Mouse (Mus musculus): Measurements from ENCODE around the gene Ube2cbp. TPM values are rescaled to one million over a fixed set of nuclear protein-coding genes. Genes with fewer than 3 reads are reported as not detected.

Gene Ube2cbp
- polyA plus RNA-seq, 1 experiment from 2014 or later, result 3.2 TPM

DNA sequence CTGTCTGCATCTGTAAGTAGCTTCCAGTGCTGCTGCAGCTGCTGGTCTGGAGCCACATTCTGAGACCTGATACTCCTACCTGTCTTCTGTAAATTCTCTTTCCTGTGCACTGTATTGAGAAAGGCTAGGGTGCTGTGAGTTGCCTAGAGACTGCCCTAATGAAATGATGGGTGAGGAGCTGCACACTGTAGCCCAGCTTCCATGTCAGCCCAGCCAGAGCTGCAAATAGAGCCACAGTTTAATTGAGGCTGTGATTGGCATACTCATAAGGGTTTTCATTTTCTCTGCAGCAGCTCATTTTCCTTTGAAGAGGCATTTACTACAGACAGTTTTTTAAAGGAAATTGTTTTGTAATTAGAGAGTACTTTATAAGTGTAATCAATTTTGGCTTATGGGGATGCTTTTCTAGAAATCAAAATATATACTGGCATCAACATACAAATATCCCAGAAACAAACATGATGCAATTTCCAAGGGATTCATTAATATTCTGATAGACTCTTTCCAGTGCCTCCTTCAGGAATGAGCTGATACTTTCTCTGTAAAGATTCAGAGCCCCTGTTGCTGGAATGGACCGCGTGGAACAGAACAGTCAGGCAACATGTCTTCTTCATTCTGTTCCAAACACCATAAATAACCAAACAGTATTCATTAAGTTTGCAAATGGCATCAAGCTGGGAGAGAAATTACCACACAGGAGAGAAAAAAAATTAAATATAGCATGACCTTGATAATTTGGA, 177.8 kb downstream of the Ube2cbp start:
- 90% methylated on average over 2 of the region's 2 CpGs for WGBS
- TF ChIP-seq CTCF (IDR thresholded peaks at IDR 0.05; ENCODE audit: low read depth) (no peak), EP300 (optimal IDR thresholded peaks at IDR 0.05) (no peak)
- DNase-seq (ENCODE audit: low spot score), result no peak

DNA sequence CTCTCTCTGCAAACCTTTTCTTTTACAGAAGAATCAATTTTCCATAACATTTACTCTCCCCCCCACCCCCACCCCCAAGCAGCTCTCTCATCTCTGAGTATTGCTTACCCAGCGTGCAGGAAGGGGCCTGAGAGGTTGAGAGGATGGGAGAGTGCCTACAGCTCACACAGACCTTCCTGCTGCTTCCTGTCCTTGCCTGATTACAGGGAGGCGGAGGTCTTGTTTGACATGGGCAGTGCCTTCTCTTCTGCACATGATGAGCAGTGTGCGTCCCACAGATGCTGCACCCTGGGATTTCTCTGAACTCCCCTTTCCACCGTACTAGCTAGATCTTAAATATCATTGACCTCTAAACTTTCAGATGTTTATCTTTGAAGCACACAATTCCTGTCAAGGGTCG, 182.2 kb downstream of the Ube2cbp start:
- Histone ChIP-seq H3K36me3 (ENCODE audit: control insufficient read depth, insufficient read depth, low read length) (no peaks in the 10 kb centered on the region), H3K4me3 (ENCODE audit: low read depth, low read length) (no peak overlapping the region), H3K27ac (replicated peaks) (no peak overlapping the region), H3K27me3 (ENCODE audit: control insufficient read depth, insufficient read depth, low read length) (no peaks in the 10 kb centered on the region), H3K9me3 (ENCODE audit: control insufficient read depth, low read length) (no peaks in the 10 kb centered on the region), H3K4me1 (replicated peaks; ENCODE audit: control insufficient read depth, insufficient read depth) (no peaks in the 10 kb centered on the region), H3K9ac (ENCODE audit: low read length) (no peak overlapping the region), H3K4me2 (replicated peaks; ENCODE audit: low read depth) (no peak overlapping the region)
- ATAC-seq (ENCODE audit: low FRiP score, low TSS enrichment) (no peak), DNase-seq (ENCODE audit: low spot score) (no peak)
- WGBS, result 47% methylated on average over 5 of the region's 5 CpGs
- TF ChIP-seq CTCF (IDR thresholded peaks at IDR 0.05; ENCODE audit: low read depth), result no peak
- no peak for TF ChIP-seq EP300 (optimal IDR thresholded peaks at IDR 0.05)

More for the DNA sequence above, 177.8 kb downstream of the Ube2cbp start:
- H3K4me3 ChIP-seq (ENCODE audit: low read depth, low read length), result no peak overlapping the region
- H3K4me1 ChIP-seq (replicated peaks; ENCODE audit: control insufficient read depth, insufficient read depth), result no peaks in the 10 kb centered on the region
- H3K27ac ChIP-seq (replicated peaks), result no peak overlapping the region
- H3K9me3 ChIP-seq (ENCODE audit: control insufficient read depth, low read length), result no peaks in the 10 kb centered on the region
- H3K36me3 ChIP-seq (ENCODE audit: control insufficient read depth, insufficient read depth, low read length), result no peaks in the 10 kb centered on the region
- no peak for ATAC-seq (ENCODE audit: low FRiP score, low TSS enrichment)
- H3K4me2 ChIP-seq (replicated peaks; ENCODE audit: low read depth), result no peak overlapping the region
- no peaks in the 10 kb centered on the region for H3K27me3 ChIP-seq (ENCODE audit: control insufficient read depth, insufficient read depth, low read length)
- H3K9ac ChIP-seq (ENCODE audit: low read length), result no peak overlapping the region

GRCm38 (mm10) chr9:86281147-86281467, 183.6 kb downstream of the Ube2cbp start:
- Histone ChIP-seq H3K4me3 (ENCODE audit: low read depth, low read length) (no peak overlapping the region), H3K27ac (replicated peaks) (no peak overlapping the region), H3K36me3 (ENCODE audit: control insufficient read depth, insufficient read depth, low read length) (no peaks in the 10 kb centered on the region), H3K4me1 (replicated peaks; ENCODE audit: control insufficient read depth, insufficient read depth) (no peaks in the 10 kb centered on the region), H3K27me3 (ENCODE audit: control insufficient read depth, insufficient read depth, low read length) (no peaks in the 10 kb centered on the region), H3K9ac (ENCODE audit: low read length) (no peak overlapping the region), H3K9me3 (ENCODE audit: control insufficient read depth, low read length) (no peaks in the 10 kb centered on the region), H3K4me2 (replicated peaks; ENCODE audit: low read depth) (no peak overlapping the region)
- DNase-seq (ENCODE audit: low spot score) (no peak), ATAC-seq (ENCODE audit: low FRiP score, low TSS enrichment) (no peak)
- WGBS, result 71% methylated on average over 4 of the region's 4 CpGs
- TF ChIP-seq CTCF (IDR thresholded peaks at IDR 0.05; ENCODE audit: low read depth) (no peak), EP300 (optimal IDR thresholded peaks at IDR 0.05) (no peak)

DNA sequence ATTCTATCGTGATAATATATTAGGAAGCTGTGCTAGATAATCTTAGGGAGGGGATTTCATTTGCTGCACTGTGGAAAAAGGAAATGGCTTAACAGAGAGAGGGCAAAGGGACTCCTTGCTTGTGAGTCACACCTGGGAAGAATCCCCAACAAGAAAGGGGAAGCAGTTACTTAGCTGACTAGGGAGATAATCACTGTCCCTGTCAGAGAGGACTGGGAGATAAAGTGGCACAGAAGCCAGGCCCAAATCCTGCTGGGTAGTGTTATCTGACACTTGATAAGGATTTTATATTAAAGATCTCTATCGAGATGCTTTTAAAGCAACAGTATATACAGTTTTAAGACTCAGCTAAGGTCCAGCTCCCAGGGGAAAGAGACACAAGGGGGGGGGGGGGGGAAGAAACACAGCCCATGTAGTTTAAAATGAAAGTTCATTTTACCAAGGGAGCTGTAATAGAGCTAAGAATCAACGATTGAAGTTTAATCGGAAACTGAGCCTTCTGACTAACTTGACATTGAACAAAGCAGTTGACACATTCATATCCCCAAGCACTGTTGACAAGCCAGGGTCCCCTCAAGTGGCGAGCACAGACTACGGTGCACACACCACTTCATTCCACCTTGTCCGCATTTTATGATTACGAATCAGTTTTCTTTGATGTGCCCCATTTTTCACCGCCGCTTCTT, 184.1 kb downstream of the Ube2cbp start:
- no peak for TF ChIP-seq EP300 (optimal IDR thresholded peaks at IDR 0.05)
- TF ChIP-seq CTCF (IDR thresholded peaks at IDR 0.05; ENCODE audit: low read depth), result no peak
- no peaks in the 10 kb centered on the region for H3K9me3 ChIP-seq (ENCODE audit: control insufficient read depth, low read length)
- no peaks in the 10 kb centered on the region for H3K27me3 ChIP-seq (ENCODE audit: control insufficient read depth, insufficient read depth, low read length)
- no peak overlapping the region for H3K9ac ChIP-seq (ENCODE audit: low read length)
- H3K4me3 ChIP-seq (ENCODE audit: low read depth, low read length), result no peak overlapping the region
- H3K4me2 ChIP-seq (replicated peaks; ENCODE audit: low read depth), result no peak overlapping the region
- no peak overlapping the region for H3K27ac ChIP-seq (replicated peaks)
- DNase-seq (ENCODE audit: low spot score), result no peak
- 83% methylated on average over 10 of the region's 10 CpGs for WGBS
- H3K36me3 ChIP-seq (ENCODE audit: control insufficient read depth, insufficient read depth, low read length), result no peaks in the 10 kb centered on the region
- no peak for ATAC-seq (ENCODE audit: low FRiP score, low TSS enrichment)
- no peaks in the 10 kb centered on the region for H3K4me1 ChIP-seq (replicated peaks; ENCODE audit: control insufficient read depth, insufficient read depth)

GRCm38 (mm10) chr9:86269541-86269940, 195.2 kb downstream of the Ube2cbp start:
- Histone ChIP-seq H3K4me2 (replicated peaks; ENCODE audit: low read depth) (no peak overlapping the region), H3K9me3 (ENCODE audit: control insufficient read depth, low read length) (no peaks in the 10 kb centered on the region), H3K27ac (replicated peaks) (no peak overlapping the region), H3K4me1 (replicated peaks; ENCODE audit: control insufficient read depth, insufficient read depth) (no peaks in the 10 kb centered on the region), H3K4me3 (ENCODE audit: low read depth, low read length) (no peak overlapping the region), H3K36me3 (ENCODE audit: control insufficient read depth, insufficient read depth, low read length) (no peaks in the 10 kb centered on the region), H3K9ac (ENCODE audit: low read length) (no peak overlapping the region), H3K27me3 (ENCODE audit: control insufficient read depth, insufficient read depth, low read length) (no peaks in the 10 kb centered on the region)
- DNase-seq (ENCODE audit: low spot score) (no peak), ATAC-seq (ENCODE audit: low FRiP score, low TSS enrichment) (no peak)
- TF ChIP-seq EP300 (optimal IDR thresholded peaks at IDR 0.05) (no peak), CTCF (IDR thresholded peaks at IDR 0.05; ENCODE audit: low read depth) (no peak)
- 65% methylated on average over 5 of the region's 5 CpGs for WGBS

GRCm38 (mm10) chr9:86266658-86267057, 198.1 kb downstream of the Ube2cbp start:
- Histone ChIP-seq H3K27me3 (ENCODE audit: control insufficient read depth, insufficient read depth, low read length) (no peaks in the 10 kb centered on the region), H3K4me2 (replicated peaks; ENCODE audit: low read depth) (no peak overlapping the region), H3K9ac (ENCODE audit: low read length) (no peak overlapping the region), H3K4me1 (replicated peaks; ENCODE audit: control insufficient read depth, insufficient read depth) (no peaks in the 10 kb centered on the region), H3K4me3 (ENCODE audit: low read depth, low read length) (no peak overlapping the region), H3K27ac (replicated peaks) (no peak overlapping the region), H3K36me3 (ENCODE audit: control insufficient read depth, insufficient read depth, low read length) (no peaks in the 10 kb centered on the region), H3K9me3 (ENCODE audit: control insufficient read depth, low read length) (no peaks in the 10 kb centered on the region)
- DNase-seq (ENCODE audit: low spot score) (no peak), ATAC-seq (ENCODE audit: low FRiP score, low TSS enrichment) (no peak)
- 32% methylated on average over 2 of the region's 2 CpGs for WGBS
- TF ChIP-seq EP300 (optimal IDR thresholded peaks at IDR 0.05) (no peak), CTCF (IDR thresholded peaks at IDR 0.05; ENCODE audit: low read depth) (no peak)

Other genes starting within 250 kb of the Ube2cbp start
- 6.7 and 7.2 TPM in 2 replicates for gene Dop1a, start 2.2 kb upstream of the Ube2cbp start, polyA plus RNA-seq (2015; fragmentation: Nextera tagmentation; extraction: Ambion mirVana)
- 18.0 and 21.2 TPM in 2 replicates for gene Pgm3, start 106.9 kb upstream of the Ube2cbp start, polyA plus RNA-seq (2015; fragmentation: Nextera tagmentation; extraction: Ambion mirVana)
- gene Rwdd2a, start 107.0 kb upstream of the Ube2cbp start, polyA plus RNA-seq (2015; fragmentation: Nextera tagmentation; extraction: Ambion mirVana), result 1.7 and 1.8 TPM in 2 replicates
- 171 and 189 TPM in 2 replicates for gene Me1, start 231.0 kb upstream of the Ube2cbp start, polyA plus RNA-seq (2015; fragmentation: Nextera tagmentation; extraction: Ambion mirVana)

Measured in stomach, postnatal 0 days (tissue).